Mouse (Mus musculus) liver, embryonic 12.5 days (tissue): Measurements from ENCODE around the gene Plxnb2. TPM values are rescaled to one million over a fixed set of nuclear protein-coding genes. Genes with fewer than 3 reads are reported as not detected.

ENCODE experiments used
- ATAC-seq: fragments of 200-750 bp; cut with Nextera tagmentation; 2 replicates; pipeline ENCODE4 v1.8.0; 2017; ENCODE audit warnings: moderate number of reproducible peaks, mild to moderate bottlenecking, moderate library complexity
- H3K27ac ChIP-seq: fragments of 300-500 bp; sonication (generic); 2 replicates; pipeline ENCODE4 v1.5.1; 2016; ENCODE audit warnings: mild to moderate bottlenecking
- H3K27me3 ChIP-seq: fragments of 300-500 bp; sonication (generic); replicated peaks from 2 replicates; pipeline ENCODE4 v1.6.1; 2016; ENCODE audit warnings: mild to moderate bottlenecking, moderate library complexity
- H3K36me3 ChIP-seq: fragments of 300-500 bp; sonication (generic); 2 replicates; pipeline ENCODE4 v1.6.1; 2016; ENCODE audit warnings: mild to moderate bottlenecking, moderate library complexity
- H3K4me1 ChIP-seq: fragments of 300-500 bp; sonication (generic); 2 replicates; pipeline ENCODE4 v1.6.1; 2016
- H3K4me2 ChIP-seq: fragments of 300-500 bp; sonication (generic); 2 replicates; pipeline ENCODE4 v1.6.1; 2016; ENCODE audit warnings: mild to moderate bottlenecking, moderate library complexity
- H3K4me3 ChIP-seq: fragments of 300-500 bp; sonication (generic); 2 replicates; pipeline ENCODE4 v1.5.1; 2016; ENCODE audit warnings: mild to moderate bottlenecking, moderate library complexity
- H3K9ac ChIP-seq: fragments of 300-500 bp; sonication (generic); 2 replicates; pipeline ENCODE4 v1.6.1; 2016; ENCODE audit warnings: mild to moderate bottlenecking, moderate library complexity
- H3K9me3 ChIP-seq: fragments of 300-500 bp; sonication (generic); replicated peaks from 2 replicates; pipeline ENCODE4 v1.6.1; 2016; ENCODE audit warnings: mild to moderate bottlenecking, moderate library complexity
- WGBS: fragments of 180-500 bp; shearing (Covaris S2); methylation state at CpG from one replicate; pipeline ENCODE4 v1.1.7; 2016; ENCODE audit not compliant: insufficient replicate concordance; 5-methylcytosine and 5-hydroxymethylcytosine counted together
- polyA plus RNA-seq: library from polyadenylated mRNA; unstranded; fragments of >200 nt; fragmentation: Nextera tagmentation; extraction: Ambion mirVana; gene quantifications from 2 replicates; pipeline ENCODE4 v1.2.1, GENCODE M21; 2016

Gene Plxnb2
- polyA plus RNA-seq, 1 experiment from 2014 or later, result 38.8 TPM

DNA sequence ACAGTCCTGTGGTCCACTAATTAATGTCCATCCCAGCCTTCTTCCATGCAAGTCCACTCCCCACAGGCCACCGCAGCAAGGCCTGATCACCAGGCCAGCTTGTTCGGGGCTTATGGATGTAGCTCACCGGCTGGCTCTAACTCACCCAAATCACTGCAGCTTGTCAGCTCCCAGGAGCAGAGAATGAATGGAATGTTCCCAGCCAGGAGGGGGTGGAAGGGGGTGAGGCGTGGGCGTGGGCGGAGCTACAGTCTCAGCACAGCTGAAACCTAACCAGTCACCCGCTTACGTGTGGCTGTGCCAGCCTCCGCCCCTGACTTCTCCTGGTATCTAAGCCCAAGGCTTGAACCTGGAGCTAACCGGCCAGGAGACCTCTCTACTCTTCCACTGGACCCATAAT lies 11.2 kb downstream of the Plxnb2 start:
- no peak overlapping the region for H3K4me2 ChIP-seq
- H3K27me3 ChIP-seq, result peaks cover 37% of the 10 kb centered on the region
- peaks cover 53% of the 10 kb centered on the region for H3K4me1 ChIP-seq

DNA sequence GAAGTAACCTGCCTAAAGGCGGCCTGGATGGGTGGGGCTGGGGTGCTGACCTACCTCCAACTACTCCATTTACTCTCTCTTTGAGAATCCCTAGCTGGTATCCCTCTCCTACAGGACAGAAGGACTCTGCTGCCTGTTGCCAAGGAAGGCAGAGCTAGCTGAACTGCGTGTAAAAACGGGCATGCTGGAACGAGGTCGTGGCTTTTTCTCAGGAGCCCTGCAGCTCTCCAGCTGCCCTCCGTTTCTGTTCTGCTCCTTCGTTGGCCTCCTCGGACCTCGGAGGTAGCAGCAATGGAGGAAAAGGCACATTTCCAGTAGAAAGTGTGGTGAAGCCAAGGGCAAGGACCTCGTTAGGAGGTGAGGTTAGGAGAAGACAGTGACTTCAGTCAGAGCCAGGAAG lies 11.7 kb downstream of the Plxnb2 start:
- H3K27ac ChIP-seq, result 0 out of 2 replicates have a peak overlapping the region, but pooled peaks have one; percentile 50
- H3K4me2 ChIP-seq, result no peak overlapping the region
- no peak overlapping the region for H3K4me3 ChIP-seq
- peaks cover 48% of the 10 kb centered on the region for H3K4me1 ChIP-seq
- no peak for ATAC-seq
- H3K9ac ChIP-seq, result no peak overlapping the region
- no peaks in the 10 kb centered on the region for H3K9me3 ChIP-seq
- 63% methylated on average over 10 of the region's 10 CpGs for WGBS
- H3K27me3 ChIP-seq, result peaks cover 32% of the 10 kb centered on the region
- H3K36me3 ChIP-seq, result peaks cover 46% of the 10 kb centered on the region

More for the DNA sequence above, 11.2 kb downstream of the Plxnb2 start:
- 0 out of 2 replicates have a peak, but pooled peaks have one; percentile 6 for ATAC-seq
- WGBS, result 43% methylated on average over 10 of the region's 10 CpGs
- no peak overlapping the region for H3K9ac ChIP-seq
- peaks cover 41% of the 10 kb centered on the region for H3K36me3 ChIP-seq
- H3K4me3 ChIP-seq, result no peak overlapping the region
- peak overlapping the region; percentile 50 for H3K27ac ChIP-seq
- no peaks in the 10 kb centered on the region for H3K9me3 ChIP-seq

DNA sequence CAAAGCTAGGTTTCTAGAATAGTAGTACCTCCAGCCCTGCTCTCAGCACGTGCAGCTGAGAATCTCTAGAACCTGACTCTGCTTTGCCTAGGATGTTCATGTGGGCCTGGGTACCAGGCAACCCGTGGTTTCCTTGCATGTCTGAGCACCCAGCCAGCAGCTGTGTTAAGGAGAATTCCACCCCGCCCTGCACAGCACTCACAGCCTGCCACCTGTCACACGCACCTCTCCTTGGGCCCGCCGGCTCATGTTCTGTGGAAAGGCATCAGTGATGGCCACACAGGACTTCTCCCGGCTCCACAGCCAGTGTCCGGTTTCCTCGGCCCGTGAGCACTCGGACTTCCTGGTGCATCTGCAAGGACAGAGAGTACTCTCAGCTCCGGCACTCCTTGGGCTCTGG lies 15.1 kb downstream of the Plxnb2 start:
- Histone ChIP-seq H3K9me3 (no peaks in the 10 kb centered on the region), H3K4me1 (peaks cover 20% of the 10 kb centered on the region), H3K27me3 (no peaks in the 10 kb centered on the region; the same call in 1 of the 2 replicates), H3K36me3 (peaks cover 81% of the 10 kb centered on the region), H3K4me3 (no peak overlapping the region), H3K27ac (no peak overlapping the region), H3K9ac (no peak overlapping the region), H3K4me2 (no peak overlapping the region)
- 81% methylated on average over 12 of the region's 12 CpGs for WGBS
- no peak for ATAC-seq

DNA sequence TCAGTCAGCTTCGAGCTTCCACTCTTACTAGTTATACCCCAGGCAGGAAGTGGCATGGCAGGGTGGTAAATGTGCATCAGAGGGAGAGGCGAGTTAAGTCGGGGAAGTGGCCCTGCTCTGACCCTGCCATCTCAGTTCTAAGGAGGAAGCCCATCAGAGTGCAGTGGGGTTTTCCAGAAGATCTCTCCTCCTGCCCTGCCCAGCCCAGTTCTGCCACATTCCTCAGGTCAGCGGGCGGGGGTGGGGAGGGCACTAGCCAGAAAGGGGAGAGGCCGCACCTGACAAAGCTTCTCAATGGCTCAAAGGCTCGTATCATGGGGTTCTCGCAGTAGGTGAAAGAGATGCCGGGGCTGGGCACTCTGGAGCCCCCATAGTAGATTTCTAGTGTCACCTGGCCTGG lies 19.2 kb downstream of the Plxnb2 start:
- Histone ChIP-seq H3K4me1 (no peaks in the 10 kb centered on the region), H3K36me3 (peaks cover 100% of the 10 kb centered on the region), H3K4me3 (no peak overlapping the region), H3K9me3 (no peaks in the 10 kb centered on the region), H3K9ac (no peak overlapping the region), H3K4me2 (no peak overlapping the region), H3K27ac (no peak overlapping the region), H3K27me3 (no peaks in the 10 kb centered on the region)
- 69% methylated on average over 9 of the region's 9 CpGs for WGBS
- ATAC-seq, result no peak

- Histone ChIP-seq H3K4me2 (no peak overlapping the region), H3K27ac (no peak overlapping the region), H3K9me3 (no peaks in the 10 kb centered on the region), H3K4me1 (no peaks in the 10 kb centered on the region), H3K9ac (no peak overlapping the region), H3K36me3 (peaks cover 92% of the 10 kb centered on the region), H3K27me3 (no peaks in the 10 kb centered on the region), H3K4me3 (no peak overlapping the region)
- WGBS, result 84% methylated on average over 16 of the region's 16 CpGs
- no peak for ATAC-seq
These were observed 22.1 kb downstream of the Plxnb2 start for GRCm38 (mm10) chr15:89158516-89158915.

GRCm38 (mm10) chr15:89157954-89158353 lies 22.6 kb downstream of the Plxnb2 start:
- no peak overlapping the region for H3K27ac ChIP-seq
- peaks cover 87% of the 10 kb centered on the region for H3K36me3 ChIP-seq
- WGBS, result 45% methylated on average over 7 of the region's 7 CpGs
- no peak overlapping the region for H3K4me3 ChIP-seq
- no peak overlapping the region for H3K4me2 ChIP-seq
- H3K27me3 ChIP-seq, result no peaks in the 10 kb centered on the region
- H3K9me3 ChIP-seq, result no peaks in the 10 kb centered on the region
- no peak overlapping the region for H3K9ac ChIP-seq
- ATAC-seq, result peak; percentile 34
- no peaks in the 10 kb centered on the region for H3K4me1 ChIP-seq

- no peak overlapping the region for H3K4me3 ChIP-seq
- H3K4me1 ChIP-seq, result peaks cover 12% of the 10 kb centered on the region
- ATAC-seq, result no peak
- no peak overlapping the region for H3K27ac ChIP-seq
- peaks cover 30% of the 10 kb centered on the region for H3K36me3 ChIP-seq
- H3K4me2 ChIP-seq, result no peak overlapping the region
- no peaks in the 10 kb centered on the region for H3K9me3 ChIP-seq
- H3K9ac ChIP-seq, result no peak overlapping the region
- H3K27me3 ChIP-seq, result peaks cover 42% of the 10 kb centered on the region
These were observed 28.3 kb downstream of the Plxnb2 start for GRCm38 (mm10) chr15:89152312-89152711.

GRCm38 (mm10) chr15:89150041-89150390 lies 30.6 kb downstream of the Plxnb2 start:
- WGBS, result 3% methylated on average over 13 of the region's 13 CpGs
- Histone ChIP-seq H3K27me3 (peaks cover 65% of the 10 kb centered on the region), H3K4me3 (peak overlapping the region; percentile 64; the same call in 1 of the 2 replicates), H3K9me3 (no peaks in the 10 kb centered on the region), H3K4me2 (peak overlapping the region; percentile 87), H3K4me1 (peaks cover 22% of the 10 kb centered on the region), H3K36me3 (peaks cover 7% of the 10 kb centered on the region), H3K9ac (no peak overlapping the region), H3K27ac (no peak overlapping the region)
- ATAC-seq, result no peak

DNA sequence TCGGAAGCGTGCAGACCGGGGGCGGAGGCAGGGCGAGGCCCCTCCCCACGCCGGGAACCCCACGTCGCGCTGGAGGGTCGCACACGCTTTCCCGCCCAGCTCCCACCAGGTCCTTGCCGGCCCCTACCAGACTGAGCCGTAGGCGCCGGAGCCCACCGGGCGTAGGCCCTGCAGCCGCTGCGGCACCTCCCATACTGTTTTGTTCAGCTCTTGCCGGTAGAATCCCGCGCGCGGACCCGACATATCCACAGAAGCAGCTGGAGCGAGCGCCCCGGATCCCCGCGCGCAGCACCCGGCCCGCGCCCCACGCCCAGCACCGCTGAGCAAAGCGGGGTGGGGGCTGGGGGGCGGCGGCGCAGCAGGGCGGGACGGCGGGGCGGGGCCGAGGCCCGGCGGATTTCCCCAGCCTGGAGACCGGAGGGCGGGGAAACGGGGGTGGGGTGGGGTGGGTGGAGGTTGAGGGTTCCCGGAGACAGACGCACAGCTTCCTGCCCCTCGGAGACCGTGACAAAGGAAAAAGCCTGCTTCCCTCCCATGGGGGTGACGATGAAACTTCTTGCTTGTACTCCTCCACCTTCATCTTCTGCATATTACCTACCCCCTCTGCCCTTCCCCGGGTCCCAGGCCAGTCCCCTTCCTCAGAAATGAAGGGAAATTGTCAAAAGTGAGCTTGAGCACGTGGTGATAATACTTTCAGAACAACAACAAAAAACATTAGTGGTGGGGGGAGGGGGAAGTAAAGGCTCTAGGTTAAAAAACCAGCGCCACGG lies 31.1 kb downstream of the Plxnb2 start, which contains the start of gene Mapk11:
Gene Mapk11, minus strand, starts transcription at position 358 of the 770 bp plus-strand sequence.
- H3K4me1 ChIP-seq, result peaks cover 22% of the 10 kb centered on the region
- peak within 1 kb of the TSS; percentile 48; the same call in 1 of the 2 replicates for H3K9ac ChIP-seq
- 1% methylated on average over 58 of the region's 61 CpGs for WGBS
- H3K36me3 ChIP-seq, result peaks cover 2% of the 10 kb centered on the region; the same call in 1 of the 2 replicates
- no peak within 1 kb of the TSS for H3K27ac ChIP-seq
- peak within 1 kb of the TSS; percentile 87 for H3K4me2 ChIP-seq
- peaks cover 71% of the 10 kb centered on the region for H3K27me3 ChIP-seq
- peak within 1 kb of the TSS; percentile 64 for H3K4me3 ChIP-seq
- no peaks in the 10 kb centered on the region for H3K9me3 ChIP-seq
- peak; percentile 45; the same call in 1 of the 2 replicates for ATAC-seq

DNA sequence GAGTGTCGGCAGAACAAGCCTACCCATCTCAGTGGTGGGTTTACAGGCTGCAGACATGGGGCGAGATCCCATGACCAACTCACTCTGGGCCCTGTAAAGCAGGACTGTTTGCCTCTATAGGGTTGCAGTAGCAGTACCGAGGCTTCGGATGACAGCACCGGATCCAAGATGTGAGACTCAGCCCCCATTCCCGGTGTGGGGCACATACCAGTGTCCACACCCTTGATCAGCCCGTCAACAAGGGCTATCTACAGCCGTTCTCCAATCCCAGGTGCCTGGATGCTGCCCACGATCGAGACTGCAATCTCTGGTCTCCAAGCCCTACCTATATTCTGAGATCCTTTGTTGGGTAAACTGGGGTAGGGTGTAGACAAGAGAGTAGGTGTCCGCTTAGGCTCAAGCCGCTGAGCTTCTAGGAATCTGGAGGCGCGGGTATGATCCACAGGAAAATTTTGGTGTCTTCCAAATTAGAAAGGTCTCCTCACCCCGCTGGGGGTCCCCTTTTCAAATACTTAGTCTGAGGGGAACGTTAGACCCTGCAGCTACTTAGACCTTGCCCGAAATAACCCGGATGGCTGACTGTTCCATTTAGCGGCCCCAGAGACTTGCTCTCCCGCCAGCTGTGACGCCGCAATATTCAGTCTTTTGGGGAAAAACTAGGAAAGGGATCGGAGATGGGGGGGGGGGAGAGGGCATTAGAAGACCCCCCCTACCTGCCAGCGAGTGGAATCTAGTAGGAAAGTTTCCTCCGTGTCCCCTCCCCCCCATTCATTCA lies 31.9 kb downstream of the Plxnb2 start:
- ATAC-seq, result no peak
- peaks cover 78% of the 10 kb centered on the region for H3K27me3 ChIP-seq
- peak overlapping the region; percentile 87 for H3K4me2 ChIP-seq
- H3K36me3 ChIP-seq, result no peaks in the 10 kb centered on the region; the same call in 1 of the 2 replicates
- peak overlapping the region; percentile 48; the same call in 1 of the 2 replicates for H3K9ac ChIP-seq
- H3K4me1 ChIP-seq, result peaks cover 22% of the 10 kb centered on the region
- no peaks in the 10 kb centered on the region for H3K9me3 ChIP-seq
- no peak overlapping the region for H3K27ac ChIP-seq
- peak overlapping the region; percentile 64 for H3K4me3 ChIP-seq
- 8% methylated on average over 25 of the region's 25 CpGs for WGBS

- H3K27ac ChIP-seq, result no peak overlapping the region
- H3K4me2 ChIP-seq, result no peak overlapping the region
- ATAC-seq, result no peak
- H3K27me3 ChIP-seq, result peaks cover 86% of the 10 kb centered on the region
- peaks cover 22% of the 10 kb centered on the region for H3K4me1 ChIP-seq
- H3K36me3 ChIP-seq, result no peaks in the 10 kb centered on the region
- no peak overlapping the region for H3K9ac ChIP-seq
- no peaks in the 10 kb centered on the region for H3K9me3 ChIP-seq
- no peak overlapping the region for H3K4me3 ChIP-seq
- WGBS, result 50% methylated on average over 4 of the region's 4 CpGs
These were observed 32.7 kb downstream of the Plxnb2 start for GRCm38 (mm10) chr15:89147895-89148294.

GRCm38 (mm10) chr15:89147456-89147855 lies 33.1 kb downstream of the Plxnb2 start:
- 21% methylated on average over 10 of the region's 10 CpGs for WGBS
- ATAC-seq, result no peak

More at GRCm38 (mm10) chr15:89147456-89147855, 33.1 kb downstream of the Plxnb2 start:
- H3K4me2 ChIP-seq, result no peak overlapping the region
- H3K9me3 ChIP-seq, result no peaks in the 10 kb centered on the region
- no peak overlapping the region for H3K27ac ChIP-seq
- peaks cover 22% of the 10 kb centered on the region for H3K4me1 ChIP-seq
- H3K27me3 ChIP-seq, result peaks cover 91% of the 10 kb centered on the region
- no peak overlapping the region for H3K9ac ChIP-seq
- H3K4me3 ChIP-seq, result no peak overlapping the region
- H3K36me3 ChIP-seq, result no peaks in the 10 kb centered on the region
